Mouse (Mus musculus) G1E (cell line): ENCODE results near the gene Col5a3. TPM values are rescaled to one million over a fixed set of nuclear protein-coding genes. Genes with fewer than 3 reads are reported as not detected.
"Not testable (repeated sequence)": the region's sequence is repeated elsewhere in the genome, so short reads cannot be mapped to it uniquely, and the experiment has no call there.

Experiments
- ATAC-seq: 2 replicates; pipeline ENCODE4 v1.8.0; 2016; ENCODE audit warnings: mild to moderate bottlenecking; ENCODE audit not compliant: insufficient number of reproducible peaks, poor library complexity, low FRiP score, severe bottlenecking; ENCODE audit errors: extremely low read depth
- DNase-seq: peaks from one replicate; pipeline ENCODE4 v3.0.0; 2012; ENCODE audit warnings: low spot score
- H3K27me3 ChIP-seq: 2 replicates; pipeline ENCODE4 v1.6.1; 2012; ENCODE audit warnings: mild to moderate bottlenecking, low read length, inconsistent platforms; ENCODE audit not compliant: insufficient read depth
- H3K36me3 ChIP-seq: replicated peaks from 2 replicates; pipeline ENCODE3; 2012; ENCODE audit warnings: mild to moderate bottlenecking, inconsistent platforms
- H3K4me1 ChIP-seq: 2 replicates; pipeline ENCODE4 v1.6.1; 2012; ENCODE audit warnings: low read depth, low read length, inconsistent platforms, mixed read lengths; ENCODE audit not compliant: insufficient read depth
- H3K4me3 ChIP-seq: 2 replicates; pipeline ENCODE4 v1.5.1; 2012; ENCODE audit warnings: low read depth, mild to moderate bottlenecking, inconsistent platforms, low read length, moderate library complexity, mixed read lengths
- H3K9me3 ChIP-seq: replicated peaks from 2 replicates; pipeline ENCODE4 v1.6.1; 2012; ENCODE audit warnings: inconsistent platforms
- CTCF ChIP-seq: IDR thresholded peaks from 2 replicates; pipeline ENCODE4 v1.5.1; 2012; ENCODE audit warnings: low read depth, low read length, inconsistent platforms, mixed read lengths
- GATA1 ChIP-seq: IDR thresholded peaks from 2 replicates; pipeline ENCODE4 v1.6.1; 2012; ENCODE audit warnings: borderline replicate concordance, low read length, inconsistent platforms, mixed read lengths
- GATA2 ChIP-seq: IDR thresholded peaks from 2 replicates; pipeline ENCODE4 v1.6.1; 2012; ENCODE audit warnings: low read depth, low read length, inconsistent platforms, borderline replicate concordance
- POLR2AphosphoS5 ChIP-seq: IDR thresholded peaks from 2 replicates; pipeline ENCODE4 v1.6.1; 2012; ENCODE audit warnings: low read depth, low read length, inconsistent platforms; ENCODE audit not compliant: insufficient replicate concordance
- TAL1 ChIP-seq: conservative IDR thresholded peaks from 2 replicates; pipeline ENCODE4 v1.6.1; 2012; ENCODE audit warnings: low read depth, low read length, inconsistent platforms, mixed read lengths
- polyA plus RNA-seq: library from polyadenylated mRNA; stranded (reverse); fragments of >175 nt; gene quantifications from 2 replicates; pipeline ENCODE4 v1.2.3, GENCODE M21; 2012
- total RNA-seq, 2 experiments: library from RNA; stranded (forward) in 1 of 2; stranded (reverse) in 1 of 2; fragments of 200-1000 nt in 1 of 2; fragments of >200 nt in 1 of 2; fragmentation: Nextera tagmentation in 1 of 2; gene quantifications; 2 replicates each; pipeline ENCODE4 v1.2.3; 2014 to 2017

Gene Col5a3
- total and polyA plus RNA-seq, 3 experiments, result 0.11 TPM; not detected in 2

GRCm38 (mm10) chr9:20842670-20843069 is 27.8 kb upstream of the Col5a3 start:
- no peak for TF ChIP-seq GATA2
- no peak for TF ChIP-seq GATA1
- TF ChIP-seq TAL1, result no peak
- no peak for TF ChIP-seq POLR2AphosphoS5
- TF ChIP-seq CTCF, result no peak
- no peaks in the 10 kb centered on the region for H3K4me1 ChIP-seq
- DNase-seq (no peak), ATAC-seq (no peak)
- H3K27me3 ChIP-seq, result peaks cover 16% of the 10 kb centered on the region
- H3K9me3 ChIP-seq, result no peaks in the 10 kb centered on the region
- H3K4me3 ChIP-seq, result no peak overlapping the region
- H3K36me3 ChIP-seq, result no peaks in the 10 kb centered on the region

GRCm38 (mm10) chr9:20842211-20842610 is 27.3 kb upstream of the Col5a3 start:
- no peak overlapping the region for H3K4me3 ChIP-seq
- DNase-seq (no peak), ATAC-seq (no peak)
- H3K36me3 ChIP-seq, result no peaks in the 10 kb centered on the region
- TF ChIP-seq POLR2AphosphoS5 (no peak), TAL1 (no peak), GATA1 (no peak), GATA2 (no peak), CTCF (no peak)
- no peaks in the 10 kb centered on the region for H3K9me3 ChIP-seq
- peaks cover 16% of the 10 kb centered on the region for H3K27me3 ChIP-seq
- H3K4me1 ChIP-seq, result no peaks in the 10 kb centered on the region

GRCm38 (mm10) chr9:20838931-20839330 is 24.1 kb upstream of the Col5a3 start:
- ATAC-seq, result no peak
- DNase-seq, result no peak
- H3K36me3 ChIP-seq, result no peaks in the 10 kb centered on the region
- no peak for TF ChIP-seq POLR2AphosphoS5
- TF ChIP-seq TAL1, result no peak
- TF ChIP-seq GATA1, result no peak
- no peak for TF ChIP-seq GATA2
- H3K27me3 ChIP-seq, result peaks cover 4% of the 10 kb centered on the region
- no peaks in the 10 kb centered on the region for H3K4me1 ChIP-seq
- H3K9me3 ChIP-seq, result no peaks in the 10 kb centered on the region
- no peak overlapping the region for H3K4me3 ChIP-seq

- TF ChIP-seq TAL1 (no peak), GATA1 (no peak), CTCF (no peak), POLR2AphosphoS5 (no peak), GATA2 (no peak)
- DNase-seq, result no peak
- Histone ChIP-seq H3K4me3 (no peak overlapping the region; the same call in 1 of the 2 replicates), H3K27me3 (peaks cover 4% of the 10 kb centered on the region), H3K9me3 (no peaks in the 10 kb centered on the region), H3K36me3 (no peaks in the 10 kb centered on the region), H3K4me1 (no peaks in the 10 kb centered on the region)
- no peak for ATAC-seq
These were observed 22.5 kb upstream of the Col5a3 start for GRCm38 (mm10) chr9:20837184-20837947.

GRCm38 (mm10) chr9:20835431-20835954 is 20.6 kb upstream of the Col5a3 start:
- DNase-seq, H3K9me3 ChIP-seq, H3K36me3 ChIP-seq, ATAC-seq, H3K27me3 ChIP-seq, H3K4me1 ChIP-seq, H3K4me3 ChIP-seq: not testable (repeated sequence)

GRCm38 (mm10) chr9:20834881-20835280 is 20.0 kb upstream of the Col5a3 start:
- H3K27me3 ChIP-seq, result peaks cover 16% of the 10 kb centered on the region
- no peak for ATAC-seq
- H3K36me3 ChIP-seq, result no peaks in the 10 kb centered on the region
- no peak for TF ChIP-seq GATA1
- TF ChIP-seq CTCF, result no peak
- TF ChIP-seq POLR2AphosphoS5, result no peak
- DNase-seq, result no peak
- no peak overlapping the region for H3K4me3 ChIP-seq
- peaks cover 3% of the 10 kb centered on the region; the same call in 1 of the 2 replicates for H3K4me1 ChIP-seq
- H3K9me3 ChIP-seq, result no peaks in the 10 kb centered on the region
